Mouse (Mus musculus): Measurements from ENCODE around the gene Sun2.

GRCm38 (mm10) chr15:79744742-79745141 is 2.4 kb upstream of the Sun2 start:
- TF ChIP-seq CTCF (IDR thresholded peaks at IDR 0.05; ENCODE audit: low read depth) = no peak
- no peak for TF ChIP-seq EP300 (IDR thresholded peaks at IDR 0.05; ENCODE audit: low read depth)
